Mouse (Mus musculus) right cerebral cortex, postnatal 4 days (tissue): ENCODE data around the gene 9630041A04Rik.

Source experiments
- DNase-seq: peaks from one replicate; pipeline ENCODE4 v3.0.0-alpha.2; 2022

Gene 9630041A04Rik

GRCm38 (mm10) chr9:101861596-101862471, at the start of gene 9630041A04Rik:
Gene 9630041A04Rik, plus strand, starts transcription at chr9:101861841.
- DNase-seq = no peak

GRCm38 (mm10) chr9:101823896-101824295, 37.7 kb upstream of the 9630041A04Rik start:
- DNase-seq = no peak

GRCm38 (mm10) chr9:101825626-101826025, 36.0 kb upstream of the 9630041A04Rik start:
- no peak for DNase-seq

- no peak for DNase-seq
Measured at GRCm38 (mm10) chr9:101833619-101834018, 28.0 kb upstream of the 9630041A04Rik start.

- no peak for DNase-seq
Measured at GRCm38 (mm10) chr9:101841101-101841500, 20.5 kb upstream of the 9630041A04Rik start.

- no peak for DNase-seq
Measured at GRCm38 (mm10) chr9:101843893-101844292, 17.7 kb upstream of the 9630041A04Rik start.

- no peak for DNase-seq
Measured at GRCm38 (mm10) chr9:101845691-101846090, 15.9 kb upstream of the 9630041A04Rik start.

- peak; percentile 55 for DNase-seq
Measured at GRCm38 (mm10) chr9:101862481-101863065, 932 bp downstream of the 9630041A04Rik start.

- DNase-seq = no peak
Measured at GRCm38 (mm10) chr9:101863130-101863529, 1.5 kb downstream of the 9630041A04Rik start.

GRCm38 (mm10) chr9:101868593-101868992, 7.0 kb downstream of the 9630041A04Rik start:
- no peak for DNase-seq

- no peak for DNase-seq
Measured at GRCm38 (mm10) chr9:101870034-101870433, 8.4 kb downstream of the 9630041A04Rik start.

- DNase-seq = no peak
Measured at GRCm38 (mm10) chr9:101875306-101875705, 13.7 kb downstream of the 9630041A04Rik start.

GRCm38 (mm10) chr9:101877109-101877987, 15.7 kb downstream of the 9630041A04Rik start:
- DNase-seq = no peak

GRCm38 (mm10) chr9:101883295-101883694, 21.7 kb downstream of the 9630041A04Rik start:
- DNase-seq = peak; percentile 12

GRCm38 (mm10) chr9:101897851-101898250, 36.2 kb downstream of the 9630041A04Rik start:
- no peak for DNase-seq

- no peak for DNase-seq
Measured at GRCm38 (mm10) chr9:101903406-101903805, 41.8 kb downstream of the 9630041A04Rik start.

- no peak for DNase-seq
Measured at GRCm38 (mm10) chr9:101907747-101908255, 46.2 kb downstream of the 9630041A04Rik start.

GRCm38 (mm10) chr9:101908849-101909248, 47.2 kb downstream of the 9630041A04Rik start:
- peak; percentile 25 for DNase-seq

- no peak for DNase-seq
Measured at GRCm38 (mm10) chr9:101909491-101909890, 47.9 kb downstream of the 9630041A04Rik start.

- DNase-seq = no peak
Measured at GRCm38 (mm10) chr9:101911176-101911866, 49.7 kb downstream of the 9630041A04Rik start.

- DNase-seq = no peak
Measured at GRCm38 (mm10) chr9:101915082-101915481, 53.4 kb downstream of the 9630041A04Rik start.

GRCm38 (mm10) chr9:101918771-101919170, 57.1 kb downstream of the 9630041A04Rik start:
- no peak for DNase-seq
